Mouse (Mus musculus) heart, embryonic 11.5 days (tissue): Measurements from ENCODE around the gene Cbs. TPM values are rescaled to one million over a fixed set of nuclear protein-coding genes. Genes with fewer than 3 reads are reported as not detected.
"Not testable (repeated sequence)": the region's sequence is repeated elsewhere in the genome, so short reads cannot be mapped to it uniquely, and the experiment has no call there.

Source experiments
- ATAC-seq: fragments of 200-750 bp; cut with Nextera tagmentation; replicated peaks from 2 replicates; pipeline ENCODE4 v1.8.0; 2017; ENCODE audit warnings: moderate library complexity; ENCODE audit not compliant: insufficient number of reproducible peaks, low FRiP score, low TSS enrichment
- H3K27ac ChIP-seq: fragments of 300-500 bp; sonication (generic); 2 replicates; pipeline ENCODE4 v1.5.1; 2014; ENCODE audit warnings: mild to moderate bottlenecking, low read depth, low read length
- H3K27me3 ChIP-seq: fragments of 300-500 bp; sonication (generic); 2 replicates; pipeline ENCODE4 v1.6.1; 2014; ENCODE audit warnings: mild to moderate bottlenecking, low read length, mixed read lengths; ENCODE audit not compliant: control insufficient read depth, insufficient read depth
- H3K36me3 ChIP-seq: fragments of 300-500 bp; sonication (generic); 2 replicates; pipeline ENCODE4 v1.6.1; 2014; ENCODE audit warnings: mild to moderate bottlenecking, low read length, moderate library complexity, mixed read lengths; ENCODE audit not compliant: control insufficient read depth, insufficient read depth
- H3K4me1 ChIP-seq: fragments of 300-500 bp; sonication (generic); 2 replicates; pipeline ENCODE4 v1.6.1; 2014; ENCODE audit warnings: low read length; ENCODE audit not compliant: control insufficient read depth, insufficient read depth
- H3K4me2 ChIP-seq: fragments of 300-500 bp; sonication (generic); 2 replicates; pipeline ENCODE4 v1.6.1; 2014; ENCODE audit warnings: mild to moderate bottlenecking, moderate library complexity
- H3K4me3 ChIP-seq: fragments of 300-500 bp; sonication (generic); 2 replicates; pipeline ENCODE4 v1.5.1; 2014; ENCODE audit warnings: low read depth, low read length
- H3K9ac ChIP-seq: fragments of 300-500 bp; sonication (generic); 2 replicates; pipeline ENCODE4 v1.6.1; 2014; ENCODE audit warnings: mild to moderate bottlenecking, low read depth, low read length, moderate library complexity
- H3K9me3 ChIP-seq: fragments of 300-500 bp; sonication (generic); replicated peaks from 2 replicates; pipeline ENCODE4 v1.6.1; 2016; ENCODE audit warnings: low read length; ENCODE audit not compliant: control insufficient read depth
- WGBS: fragments of 180-500 bp; shearing (Covaris S2); extraction: QIAGEN DNeasy Blood & Tissue Kit; methylation state at CpG from one replicate; pipeline ENCODE4 v1.1.7; 2014; ENCODE audit not compliant: insufficient replicate concordance; 5-methylcytosine and 5-hydroxymethylcytosine counted together
- polyA plus RNA-seq: library from polyadenylated mRNA; unstranded; fragments of >200 nt; fragmentation: Nextera tagmentation; extraction: Ambion mirVana; gene quantifications from 2 replicates; pipeline ENCODE4 v1.2.1, GENCODE M21; 2014

Cbs gene
- polyA plus RNA-seq, 1 experiment from 2014 or later, result 0.63 TPM

DNA sequence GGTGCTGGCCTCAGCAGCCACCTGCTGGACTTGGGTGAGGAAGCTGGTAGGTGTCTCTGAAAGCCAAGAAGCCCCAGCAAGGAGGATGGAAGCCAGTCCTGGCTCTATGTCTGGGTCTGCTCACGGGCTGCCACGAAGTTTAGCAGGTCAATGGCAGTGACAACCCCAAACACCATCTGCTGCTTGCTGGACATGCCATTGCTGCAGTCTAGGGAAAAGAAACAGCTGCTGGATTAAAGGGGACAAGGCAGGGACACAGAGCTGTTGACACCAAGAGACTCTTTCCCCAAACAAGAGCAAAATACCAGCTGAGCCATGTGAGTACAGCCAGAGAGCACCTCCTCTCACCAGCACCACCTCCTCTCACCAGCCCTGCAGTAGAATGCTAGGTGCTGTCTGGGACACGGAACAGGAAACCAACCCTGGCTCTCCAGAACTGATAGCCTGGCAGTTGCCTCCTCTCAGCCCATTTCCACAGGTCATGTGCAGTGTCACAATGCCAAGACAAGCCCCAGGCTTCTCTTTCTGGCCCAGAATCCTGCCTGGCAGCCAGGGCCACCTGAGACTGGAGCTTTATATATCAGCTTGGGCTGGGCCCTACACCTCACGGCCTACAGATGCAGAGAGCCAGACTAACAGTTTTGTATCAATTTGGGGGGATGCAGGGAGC is 23.8 kb downstream of the Cbs start:
- Histone ChIP-seq H3K4me1 (no peaks in the 10 kb centered on the region), H3K4me2 (no peak overlapping the region), H3K27me3 (no peaks in the 10 kb centered on the region), H3K4me3 (no peak overlapping the region), H3K27ac (no peak overlapping the region), H3K36me3 (no peaks in the 10 kb centered on the region), H3K9ac (no peak overlapping the region; the same call in 1 of the 2 replicates), H3K9me3 (no peaks in the 10 kb centered on the region)
- 64% methylated on average over 4 of the region's 4 CpGs for WGBS
- ATAC-seq, result no peak

DNA sequence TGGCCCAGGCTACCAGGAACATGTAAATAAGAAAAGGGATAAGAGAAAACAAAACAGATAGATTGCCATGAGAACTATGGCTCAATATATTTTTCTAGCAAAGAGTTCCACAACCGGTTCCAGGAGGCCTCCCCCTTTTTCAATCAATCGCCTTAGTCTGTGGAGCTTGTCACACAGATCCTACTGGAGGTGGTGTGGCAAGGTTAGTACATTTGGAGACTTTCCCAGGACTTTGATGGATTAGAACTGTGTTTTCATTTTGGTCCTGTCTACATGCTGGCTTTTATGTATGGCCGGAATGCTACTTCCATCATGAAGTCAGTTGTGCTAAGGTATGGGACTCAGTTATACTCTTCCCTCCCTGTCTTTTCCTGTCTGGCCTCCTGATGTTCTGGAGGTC is 27.1 kb downstream of the Cbs start:
- no peaks in the 10 kb centered on the region for H3K4me1 ChIP-seq
- no peak overlapping the region for H3K27ac ChIP-seq
- ATAC-seq, result no peak
- no peak overlapping the region for H3K9ac ChIP-seq
- H3K9me3 ChIP-seq, result no peaks in the 10 kb centered on the region
- H3K27me3 ChIP-seq, result no peaks in the 10 kb centered on the region
- H3K4me3 ChIP-seq, result no peak overlapping the region
- H3K36me3 ChIP-seq, result 0 out of 2 replicates have a peak, but pooled peaks cover 2% of the 10 kb centered on the region
- 81% methylated on average over 3 of the region's 3 CpGs for WGBS
- no peak overlapping the region for H3K4me2 ChIP-seq

DNA sequence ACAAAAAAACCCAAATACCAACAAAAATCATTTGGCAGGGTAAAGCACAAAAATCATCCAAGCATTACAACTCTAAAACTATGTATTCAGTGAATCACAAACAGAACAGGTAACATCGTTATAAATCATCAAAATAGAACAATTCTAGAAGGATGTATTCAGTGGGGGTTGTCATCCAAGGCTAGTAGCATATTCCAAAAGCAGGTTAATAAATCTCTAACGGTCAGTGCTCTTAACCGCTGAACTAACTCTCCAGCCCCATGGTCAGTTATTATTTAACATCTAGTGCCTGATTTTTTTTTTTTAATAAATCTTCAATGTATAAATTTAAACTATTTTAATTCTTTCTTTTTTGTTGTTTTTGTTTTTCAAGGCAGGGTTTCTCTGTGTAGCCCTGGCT is 27.9 kb downstream of the Cbs start:
- H3K4me2 ChIP-seq, H3K4me3 ChIP-seq, H3K27me3 ChIP-seq, H3K4me1 ChIP-seq, H3K9me3 ChIP-seq, ATAC-seq, H3K27ac ChIP-seq, H3K9ac ChIP-seq, H3K36me3 ChIP-seq: not testable (repeated sequence)
- 92% methylated on average over 3 of the region's 3 CpGs for WGBS

DNA sequence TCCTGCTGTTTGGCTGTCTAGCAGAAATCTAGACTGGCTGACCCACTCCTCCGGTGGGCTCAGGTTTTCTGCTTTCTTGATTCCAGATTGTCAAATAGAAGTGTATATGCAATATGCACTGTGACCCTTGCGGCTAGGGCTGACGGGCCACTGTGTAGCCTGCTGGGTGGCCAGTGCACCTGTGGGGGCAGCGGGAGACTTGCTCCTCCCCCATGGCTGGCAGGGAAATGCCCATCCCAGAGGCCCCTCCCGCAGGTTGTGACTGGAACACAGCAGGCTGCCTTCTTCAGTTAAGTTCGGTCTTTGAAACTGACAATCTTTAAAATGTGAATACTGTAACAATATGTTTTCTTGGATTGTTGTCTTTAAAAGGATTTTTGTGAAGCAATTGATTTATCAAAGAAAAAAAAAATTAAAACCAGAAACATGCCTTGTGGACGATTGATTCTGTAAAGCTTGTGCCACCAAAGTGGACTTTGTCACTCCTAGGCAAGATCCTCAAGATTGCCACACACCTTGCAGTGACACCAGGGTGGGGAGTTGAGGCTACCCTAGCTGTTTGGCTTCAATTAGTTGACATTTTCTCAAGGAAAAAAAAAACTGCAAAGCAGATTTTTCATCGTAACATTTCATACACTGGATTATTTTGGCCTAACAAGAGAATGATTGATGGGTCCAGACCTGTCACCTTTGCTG is 29.6 kb downstream of the Cbs start:
- Histone ChIP-seq H3K4me1 (no peaks in the 10 kb centered on the region), H3K36me3 (peaks cover 5% of the 10 kb centered on the region; the same call in 1 of the 2 replicates), H3K27me3 (no peaks in the 10 kb centered on the region), H3K9me3 (no peaks in the 10 kb centered on the region), H3K4me2 (no peak overlapping the region), H3K4me3 (no peak overlapping the region), H3K27ac (no peak overlapping the region), H3K9ac (no peak overlapping the region)
- no peak for ATAC-seq
- WGBS, result 85% methylated on average over 8 of the region's 8 CpGs

DNA sequence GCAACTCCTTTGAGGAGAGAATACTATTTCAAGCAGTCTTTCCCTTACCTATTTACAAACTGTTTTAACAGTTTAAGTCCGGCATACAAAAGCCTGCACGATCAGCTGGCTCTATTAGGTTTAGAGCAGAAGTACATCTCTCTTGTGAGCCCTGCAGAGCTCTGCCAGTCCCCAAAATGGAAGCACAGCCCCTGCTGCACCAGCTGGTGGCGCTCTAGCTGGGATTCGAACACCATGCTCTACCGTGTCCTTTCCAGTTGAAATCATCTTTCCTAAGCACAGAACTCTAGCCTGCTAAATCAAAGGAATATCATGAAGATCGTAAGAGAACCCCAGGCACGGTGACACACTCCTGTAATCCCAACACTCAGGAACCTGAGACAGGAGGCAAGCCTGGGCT is 30.6 kb downstream of the Cbs start:
- Histone ChIP-seq H3K9ac (no peak overlapping the region), H3K4me2 (no peak overlapping the region), H3K36me3 (peaks cover 5% of the 10 kb centered on the region; the same call in 1 of the 2 replicates), H3K9me3 (no peaks in the 10 kb centered on the region), H3K27ac (no peak overlapping the region), H3K4me1 (no peaks in the 10 kb centered on the region), H3K4me3 (no peak overlapping the region), H3K27me3 (no peaks in the 10 kb centered on the region)
- ATAC-seq, result no peak
- 74% methylated on average over 7 of the region's 7 CpGs for WGBS

DNA sequence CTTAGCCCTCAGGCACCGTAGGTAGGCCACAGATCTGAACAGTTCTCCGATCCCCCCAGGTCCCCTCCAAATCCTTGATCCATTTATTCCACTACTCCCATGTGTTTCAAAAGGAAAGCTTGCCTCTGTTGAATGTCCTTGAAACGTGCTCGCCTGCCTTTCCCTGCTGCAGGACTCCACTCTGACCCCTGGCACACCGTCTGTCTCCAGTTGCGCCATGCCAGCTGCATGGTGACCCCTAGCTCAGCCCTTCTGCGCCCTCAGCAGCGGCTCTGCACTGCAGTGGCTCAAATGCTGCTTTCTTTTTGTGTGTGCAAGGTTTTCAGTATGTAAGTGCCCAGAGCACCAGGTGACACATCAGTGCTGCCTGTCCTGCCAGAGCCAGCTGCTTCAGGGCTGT is 38.4 kb downstream of the Cbs start:
- no peak for ATAC-seq

DNA sequence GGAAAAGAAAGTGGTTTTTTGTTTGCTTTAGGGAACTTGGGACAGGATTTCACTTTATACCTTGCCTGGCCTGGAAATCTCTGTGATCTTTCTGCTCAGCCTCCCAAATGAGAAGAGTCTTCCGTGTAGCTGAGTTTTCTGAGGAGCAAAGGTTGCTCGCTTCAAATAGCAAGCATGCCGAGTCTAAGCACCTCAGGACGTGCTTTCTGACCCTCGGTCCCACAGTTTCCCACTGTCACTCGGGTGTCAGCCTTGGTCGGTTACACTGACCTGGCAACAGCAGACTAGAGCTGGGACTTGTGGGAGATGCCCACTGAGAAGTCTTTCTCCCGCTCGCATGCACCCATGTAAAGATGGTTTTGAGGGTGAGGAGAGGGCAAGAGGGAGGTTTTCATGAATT is 39.1 kb downstream of the Cbs start:
- Histone ChIP-seq H3K36me3 (no peaks in the 10 kb centered on the region), H3K9ac (no peak overlapping the region), H3K27ac (no peak overlapping the region), H3K4me3 (no peak overlapping the region), H3K4me2 (no peak overlapping the region), H3K27me3 (no peaks in the 10 kb centered on the region), H3K9me3 (no peaks in the 10 kb centered on the region), H3K4me1 (no peaks in the 10 kb centered on the region)
- 89% methylated on average over 9 of the region's 9 CpGs for WGBS
- ATAC-seq, result no peak

More for the DNA sequence above, 38.4 kb downstream of the Cbs start:
- Histone ChIP-seq H3K36me3 (peaks cover 4% of the 10 kb centered on the region; the same call in 1 of the 2 replicates), H3K27me3 (no peaks in the 10 kb centered on the region), H3K4me2 (no peak overlapping the region), H3K4me1 (no peaks in the 10 kb centered on the region), H3K4me3 (no peak overlapping the region), H3K27ac (no peak overlapping the region), H3K9ac (no peak overlapping the region), H3K9me3 (no peaks in the 10 kb centered on the region)
- WGBS, result 90% methylated on average over 8 of the region's 8 CpGs

DNA sequence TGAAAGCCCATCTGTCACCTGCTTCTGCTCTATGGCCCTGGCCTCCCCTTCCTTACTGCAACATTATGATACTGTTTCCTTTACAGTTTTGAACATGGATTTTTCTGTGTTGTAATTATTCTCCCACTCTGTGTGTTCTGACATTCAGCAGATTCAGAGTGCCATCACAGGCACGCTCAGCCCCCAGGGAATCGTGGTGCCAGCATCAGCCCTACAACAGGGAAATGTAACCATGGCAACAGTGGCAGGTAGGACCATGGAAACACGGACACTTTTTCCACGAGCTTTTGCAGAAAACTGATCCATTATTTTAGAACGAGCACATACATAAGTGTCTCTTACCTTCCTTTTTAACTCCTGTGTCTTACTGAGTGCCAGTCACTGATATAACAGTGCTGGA is 42.0 kb downstream of the Cbs start:
- 84% methylated on average over 5 of the region's 5 CpGs for WGBS
- H3K9ac ChIP-seq, result no peak overlapping the region
- no peak overlapping the region for H3K4me3 ChIP-seq
- no peak overlapping the region for H3K4me2 ChIP-seq
- H3K36me3 ChIP-seq, result no peaks in the 10 kb centered on the region; the same call in 1 of the 2 replicates
- no peaks in the 10 kb centered on the region for H3K27me3 ChIP-seq
- H3K27ac ChIP-seq, result no peak overlapping the region
- H3K9me3 ChIP-seq, result no peaks in the 10 kb centered on the region
- H3K4me1 ChIP-seq, result no peaks in the 10 kb centered on the region
- no peak for ATAC-seq

DNA sequence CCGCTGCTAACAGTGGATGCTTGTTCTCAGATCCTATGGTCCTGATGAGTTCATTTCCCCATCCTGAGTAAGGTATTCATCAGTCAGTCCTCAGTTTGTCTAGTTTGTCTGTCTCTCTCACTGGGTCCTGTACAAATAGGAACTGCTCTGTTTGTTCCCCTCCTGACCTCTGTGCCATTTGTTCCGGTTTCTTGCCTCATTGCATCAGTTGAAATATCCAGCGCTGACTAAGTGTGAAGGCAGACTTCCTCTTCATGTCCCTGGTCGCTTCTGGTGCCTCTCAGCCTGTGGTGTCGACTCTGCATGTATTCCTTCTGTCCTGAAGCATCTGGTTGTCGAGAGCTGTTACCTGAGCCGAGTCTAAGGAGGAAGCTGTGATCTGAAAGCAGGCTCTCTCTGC is 42.4 kb downstream of the Cbs start:
- H3K9me3 ChIP-seq, result no peaks in the 10 kb centered on the region
- peaks cover under 1% of the 10 kb centered on the region; the same call in 1 of the 2 replicates for H3K36me3 ChIP-seq
- WGBS, result 70% methylated on average over 7 of the region's 7 CpGs
- H3K4me3 ChIP-seq, result no peak overlapping the region
- ATAC-seq, result no peak
- H3K4me2 ChIP-seq, result no peak overlapping the region
- H3K4me1 ChIP-seq, result no peaks in the 10 kb centered on the region
- H3K27ac ChIP-seq, result no peak overlapping the region
- H3K27me3 ChIP-seq, result no peaks in the 10 kb centered on the region
- H3K9ac ChIP-seq, result no peak overlapping the region
